Mouse (Mus musculus): ENCODE measurements at regions not wholly inside any gene's neighbourhood (a gene's known extent, or its start where the extent isn't known, plus 50 kb on each side); places are given as distances from the start of the nearest gene placed in this dataset.

DNA sequence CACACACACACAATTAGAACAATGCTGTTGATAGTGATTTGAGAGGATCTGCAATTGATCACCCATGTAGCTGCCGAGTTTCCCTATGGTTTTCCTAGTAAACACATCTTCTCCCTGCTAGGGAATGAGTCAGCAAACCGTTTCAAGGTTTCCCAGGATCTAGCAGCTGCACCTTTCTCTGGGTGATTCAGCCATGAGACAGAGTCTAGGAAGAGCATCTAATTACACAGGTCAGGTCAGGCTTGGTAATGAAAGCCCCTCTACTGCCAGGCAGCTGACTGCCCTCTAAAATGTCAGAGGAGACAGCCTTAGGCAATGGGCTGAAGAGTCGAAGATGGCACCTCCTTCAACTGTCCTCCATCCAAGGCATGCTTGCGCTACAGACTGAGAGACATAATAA is 438.5 kb downstream of the Tns1 start:
- ATAC-seq (replicated peaks in 1 of 2; ENCODE audit: insufficient read depth in 1 of 2, low FRiP score in 2 of 2, low TSS enrichment in 1 of 2, low read depth in 1 of 2, poor library complexity in 2 of 2, severe bottlenecking in 2 of 2), result no peak

GRCm38 (mm10) chr1:73685066-73685465 is 439.2 kb downstream of the Tns1 start:
- ATAC-seq (replicated peaks in 1 of 2; ENCODE audit: insufficient read depth in 1 of 2, low FRiP score in 2 of 2, low TSS enrichment in 1 of 2, low read depth in 1 of 2, poor library complexity in 2 of 2, severe bottlenecking in 2 of 2), result no peak

- ATAC-seq (replicated peaks in 1 of 2; ENCODE audit: insufficient read depth in 1 of 2, low FRiP score in 2 of 2, low TSS enrichment in 1 of 2, low read depth in 1 of 2, poor library complexity in 2 of 2, severe bottlenecking in 2 of 2), result no peak
Measured at GRCm38 (mm10) chr1:73684166-73684565, 440.1 kb downstream of the Tns1 start.

DNA sequence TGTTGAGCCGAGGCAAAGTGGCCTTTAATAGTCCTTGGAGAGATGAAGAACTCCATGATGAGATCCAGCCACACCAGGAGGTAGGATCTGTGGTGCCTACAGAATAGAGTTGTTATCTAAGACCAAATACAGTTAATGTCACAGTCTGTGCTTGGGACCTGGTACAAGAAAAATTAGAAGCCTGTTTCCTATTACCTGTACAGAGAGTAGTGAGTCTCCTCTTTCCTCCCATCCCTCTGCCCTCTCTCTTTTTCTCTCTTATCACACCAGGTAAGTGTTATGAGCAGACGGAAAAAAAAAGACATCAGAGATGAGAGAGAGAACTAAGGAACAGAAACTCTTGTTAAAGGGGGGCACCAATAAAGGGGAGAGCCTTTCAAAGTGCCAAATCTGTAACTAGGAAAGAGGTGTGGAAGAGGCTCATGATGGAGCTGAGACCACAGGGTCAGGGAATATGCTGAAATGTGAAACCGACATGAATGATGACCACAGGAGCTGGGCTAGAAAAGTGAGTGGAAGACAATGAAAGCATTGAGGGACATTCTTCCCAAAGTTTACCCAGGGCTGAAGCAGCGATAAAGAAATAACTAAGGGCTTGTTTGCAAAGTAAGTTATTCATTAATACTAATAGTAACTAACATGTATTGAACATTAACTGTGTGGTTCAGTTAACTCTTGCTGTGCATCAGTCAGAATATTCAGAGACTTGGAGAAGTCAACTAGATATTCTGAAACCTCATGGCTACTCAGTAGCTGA is 440.9 kb downstream of the Tns1 start:
- no peak for ATAC-seq (replicated peaks in 1 of 2; ENCODE audit: insufficient read depth in 1 of 2, low FRiP score in 2 of 2, low TSS enrichment in 1 of 2, low read depth in 1 of 2, poor library complexity in 2 of 2, severe bottlenecking in 2 of 2)

DNA sequence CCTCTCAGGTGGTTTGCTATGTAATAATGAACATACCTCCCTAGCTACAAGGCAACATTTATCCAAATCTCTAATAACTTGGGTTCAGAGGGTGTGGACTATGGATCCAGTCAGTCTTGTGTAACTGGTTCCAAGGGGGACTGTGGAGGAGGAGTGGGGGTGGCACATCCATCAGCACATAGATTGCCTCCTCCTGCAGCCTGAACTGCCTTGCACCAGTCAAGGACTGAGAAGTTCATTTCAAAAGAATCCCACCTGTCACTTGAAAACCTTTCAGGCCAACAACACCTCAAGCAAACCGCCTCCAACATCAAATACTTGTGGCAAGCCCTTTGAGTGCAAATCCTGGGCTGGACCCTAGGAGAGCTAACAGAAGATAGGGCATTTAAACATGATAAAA is 442.6 kb downstream of the Tns1 start:
- ATAC-seq (replicated peaks in 1 of 2; ENCODE audit: insufficient read depth in 1 of 2, low FRiP score in 2 of 2, low TSS enrichment in 1 of 2, low read depth in 1 of 2, poor library complexity in 2 of 2, severe bottlenecking in 2 of 2), result no peak

GRCm38 (mm10) chr1:73680829-73681228 is 443.4 kb downstream of the Tns1 start:
- ATAC-seq (replicated peaks in 1 of 2; ENCODE audit: insufficient read depth in 1 of 2, low FRiP score in 2 of 2, low TSS enrichment in 1 of 2, low read depth in 1 of 2, poor library complexity in 2 of 2, severe bottlenecking in 2 of 2), result no peak

DNA sequence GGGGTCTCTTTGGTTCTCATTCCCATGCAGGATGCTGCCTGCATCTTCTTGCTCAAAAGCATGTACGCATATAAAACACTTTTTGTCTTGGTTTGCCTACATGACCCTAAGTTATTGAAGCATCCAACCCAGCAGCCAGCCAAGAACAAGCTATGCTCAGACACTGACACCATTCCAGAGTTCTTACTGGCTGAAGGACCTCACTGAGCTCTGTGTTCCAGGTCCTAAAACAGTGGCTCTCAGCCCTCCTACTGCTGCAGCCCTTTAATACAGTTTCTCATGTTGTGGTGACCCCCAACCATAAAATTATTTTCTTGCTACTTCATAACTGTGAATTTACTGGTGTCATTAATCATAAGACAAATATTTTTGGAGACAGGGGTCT is 450.4 kb downstream of the Tns1 start:
- ATAC-seq (replicated peaks in 1 of 2; ENCODE audit: insufficient read depth in 1 of 2, low FRiP score in 2 of 2, low TSS enrichment in 1 of 2, low read depth in 1 of 2, poor library complexity in 2 of 2, severe bottlenecking in 2 of 2), result no peak

DNA sequence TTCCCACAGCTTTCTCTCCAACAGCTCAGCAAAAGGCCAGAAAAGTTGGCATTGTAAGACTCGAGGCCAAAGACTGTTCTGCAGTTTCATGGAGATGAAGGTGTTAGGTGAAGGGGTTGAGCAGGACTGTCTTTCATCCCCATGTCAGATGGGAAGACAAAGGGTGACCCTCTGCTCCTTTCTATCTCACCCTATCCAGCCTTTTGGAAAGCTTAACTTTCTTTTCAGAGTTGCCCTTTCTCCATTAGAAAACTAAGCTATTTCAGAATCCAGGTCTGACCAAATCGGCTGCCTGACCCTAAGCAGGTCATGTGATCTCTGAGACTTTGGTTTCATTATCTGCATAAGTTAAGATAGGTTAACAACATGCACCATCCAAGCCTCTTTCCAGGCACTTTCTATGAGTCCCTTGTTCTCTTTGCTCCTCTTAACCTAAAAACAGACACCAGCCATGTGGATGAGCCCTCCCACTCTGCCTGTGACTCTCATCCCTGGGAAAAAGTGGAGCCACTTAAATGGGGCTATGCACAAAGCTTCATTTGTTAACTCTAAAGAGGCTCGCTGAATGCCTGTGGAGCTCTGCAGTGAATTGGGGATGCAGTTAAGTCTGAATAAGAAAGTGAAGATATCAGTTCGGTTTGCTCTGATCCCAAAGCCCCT is 450.9 kb downstream of the Tns1 start:
- no peak for ATAC-seq (replicated peaks in 1 of 2; ENCODE audit: insufficient read depth in 1 of 2, low FRiP score in 2 of 2, low TSS enrichment in 1 of 2, low read depth in 1 of 2, poor library complexity in 2 of 2, severe bottlenecking in 2 of 2)

DNA sequence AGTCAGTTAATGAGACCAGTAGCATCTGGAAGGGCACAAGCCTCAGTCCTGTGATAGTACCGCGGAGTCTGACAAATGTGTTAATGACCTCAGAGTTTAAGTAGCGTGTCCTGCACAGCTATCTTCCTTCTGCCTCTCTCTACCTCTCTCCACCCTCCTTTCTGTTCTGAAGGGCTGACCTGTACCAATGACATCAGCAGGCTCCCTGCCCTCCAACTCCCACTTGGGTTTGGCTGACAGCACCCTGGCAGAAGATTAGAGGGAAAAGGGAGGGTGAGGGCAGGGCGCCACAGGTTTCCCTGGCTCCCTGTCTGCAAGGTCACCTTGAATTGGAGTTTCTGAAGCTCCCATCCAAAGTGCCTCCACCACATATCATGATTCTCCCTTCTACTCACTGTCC is 452.0 kb downstream of the Tns1 start:
- no peak for ATAC-seq (replicated peaks in 1 of 2; ENCODE audit: insufficient read depth in 1 of 2, low FRiP score in 2 of 2, low TSS enrichment in 1 of 2, low read depth in 1 of 2, poor library complexity in 2 of 2, severe bottlenecking in 2 of 2)

DNA sequence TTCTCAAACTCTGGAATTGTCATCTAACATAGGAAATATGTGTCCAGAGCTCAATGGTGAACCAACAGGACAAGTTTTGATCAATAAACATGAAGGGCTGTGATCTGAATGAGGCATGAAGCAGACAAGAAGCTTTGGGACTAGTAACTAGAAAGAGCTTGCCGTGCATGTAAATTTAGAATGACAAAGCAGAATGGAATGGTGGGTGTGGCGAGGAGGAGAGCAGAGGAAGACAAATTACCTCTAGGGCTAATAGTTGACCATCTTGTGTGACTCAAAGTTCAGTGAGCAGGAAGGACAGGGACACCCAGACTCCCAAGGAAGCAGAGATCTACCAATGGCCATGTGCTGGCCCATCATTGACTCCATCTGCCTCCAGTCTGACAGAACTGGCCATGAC is 455.6 kb downstream of the Tns1 start:
- no peak for ATAC-seq (replicated peaks in 1 of 2; ENCODE audit: insufficient read depth in 1 of 2, low FRiP score in 2 of 2, low TSS enrichment in 1 of 2, low read depth in 1 of 2, poor library complexity in 2 of 2, severe bottlenecking in 2 of 2)

DNA sequence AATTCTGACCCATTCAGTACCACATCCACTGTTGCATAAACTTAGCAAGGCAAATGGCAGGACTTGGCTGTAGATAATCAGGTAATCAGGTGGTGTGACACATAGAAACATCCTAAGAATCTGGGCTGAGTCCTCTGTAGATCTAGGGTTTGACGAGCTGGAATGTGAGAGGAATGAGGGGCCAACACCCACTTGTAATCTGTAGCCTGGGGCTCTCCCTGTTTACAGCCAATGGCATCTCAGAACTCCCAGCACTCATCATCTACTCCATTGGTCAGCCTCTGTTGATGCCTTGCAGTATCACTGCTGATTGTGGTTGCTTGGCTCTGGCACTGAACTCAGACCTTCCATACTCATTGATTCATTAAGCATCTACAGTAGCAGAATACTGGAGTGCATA is 460.7 kb downstream of the Tns1 start:
- ATAC-seq (replicated peaks in 1 of 2; ENCODE audit: insufficient read depth in 1 of 2, low FRiP score in 2 of 2, low TSS enrichment in 1 of 2, low read depth in 1 of 2, poor library complexity in 2 of 2, severe bottlenecking in 2 of 2), result no peak

GRCm38 (mm10) chr1:73645011-73645410 is 479.2 kb downstream of the Tns1 start:
- no peak for ATAC-seq (replicated peaks in 1 of 2; ENCODE audit: insufficient read depth in 1 of 2, low FRiP score in 2 of 2, low TSS enrichment in 1 of 2, low read depth in 1 of 2, poor library complexity in 2 of 2, severe bottlenecking in 2 of 2)

- ATAC-seq (replicated peaks in 1 of 2; ENCODE audit: insufficient read depth in 1 of 2, low FRiP score in 2 of 2, low TSS enrichment in 1 of 2, low read depth in 1 of 2, poor library complexity in 2 of 2, severe bottlenecking in 2 of 2), result no peak
Measured at GRCm38 (mm10) chr1:73644394-73644793, 479.9 kb downstream of the Tns1 start.

GRCm38 (mm10) chr1:73643431-73643830 is 480.8 kb downstream of the Tns1 start:
- ATAC-seq (replicated peaks in 1 of 2; ENCODE audit: insufficient read depth in 1 of 2, low FRiP score in 2 of 2, low TSS enrichment in 1 of 2, low read depth in 1 of 2, poor library complexity in 2 of 2, severe bottlenecking in 2 of 2), result no peak

GRCm38 (mm10) chr1:73642691-73643109 is 481.5 kb downstream of the Tns1 start:
- ATAC-seq (replicated peaks in 1 of 2; ENCODE audit: insufficient read depth in 1 of 2, low FRiP score in 2 of 2, low TSS enrichment in 1 of 2, low read depth in 1 of 2, poor library complexity in 2 of 2, severe bottlenecking in 2 of 2), result no peak

GRCm38 (mm10) chr1:73641456-73641855 is 482.8 kb downstream of the Tns1 start:
- no peak for ATAC-seq (replicated peaks in 1 of 2; ENCODE audit: insufficient read depth in 1 of 2, low FRiP score in 2 of 2, low TSS enrichment in 1 of 2, low read depth in 1 of 2, poor library complexity in 2 of 2, severe bottlenecking in 2 of 2)

DNA sequence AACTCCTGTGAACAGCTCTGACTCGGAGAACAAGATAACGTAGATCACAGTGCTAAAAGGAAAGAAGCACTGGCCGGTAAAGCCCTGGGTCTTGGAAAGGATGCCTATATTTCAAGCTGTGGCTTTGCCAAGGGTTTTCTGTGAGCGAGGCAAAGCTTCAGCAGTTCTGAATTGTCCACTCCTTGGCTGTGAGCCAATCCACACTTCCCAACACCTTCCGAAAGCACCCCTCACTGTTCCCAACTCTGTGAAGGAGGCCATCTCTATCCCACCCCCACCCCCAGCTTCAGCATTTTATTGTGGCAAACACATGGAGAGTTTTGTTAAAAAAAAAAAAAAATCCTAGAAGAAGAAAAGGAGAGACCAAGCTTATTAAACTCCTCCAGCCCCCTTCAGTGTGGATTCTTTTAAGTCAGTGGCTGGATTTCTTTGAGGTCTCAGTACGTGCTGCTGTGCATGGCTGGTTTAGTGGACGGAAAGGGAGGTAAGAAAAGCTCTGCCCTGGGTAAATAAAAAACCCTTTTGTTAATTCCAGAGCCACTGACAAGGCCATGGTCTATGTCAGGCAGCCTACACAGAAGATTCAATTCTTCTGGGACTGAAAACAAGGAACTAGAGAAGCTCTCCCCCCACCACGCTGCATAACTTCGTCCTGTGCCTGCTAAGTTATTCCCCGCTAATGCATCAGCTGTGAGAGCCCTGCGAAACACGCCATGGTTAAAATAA is 483.4 kb downstream of the Tns1 start:
- no peak for ATAC-seq (replicated peaks in 1 of 2; ENCODE audit: insufficient read depth in 1 of 2, low FRiP score in 2 of 2, low TSS enrichment in 1 of 2, low read depth in 1 of 2, poor library complexity in 2 of 2, severe bottlenecking in 2 of 2)

- no peak for ATAC-seq (replicated peaks in 1 of 2; ENCODE audit: insufficient read depth in 1 of 2, low FRiP score in 2 of 2, low TSS enrichment in 1 of 2, low read depth in 1 of 2, poor library complexity in 2 of 2, severe bottlenecking in 2 of 2)
Measured at GRCm38 (mm10) chr1:73635709-73636108, 488.5 kb downstream of the Tns1 start.
